Mouse (Mus musculus) frontal cortex, adult 2 months (tissue): ENCODE data around the gene Dcaf6. TPM values are rescaled to one million over a fixed set of nuclear protein-coding genes. Genes with fewer than 3 reads are reported as not detected.
A peak's percentile ranks its signal among the peaks of the same experiment; 100 is the strongest.
"Not testable (repeated sequence)": the region's sequence is repeated elsewhere in the genome, so short reads cannot be mapped to it uniquely, and the experiment has no call there.

Source experiments
- DNase-seq, 2 experiments: peaks; one replicate each; pipeline ENCODE4 v3.0.0; 2022; ENCODE audit warnings: low spot score in 1 of 2; ENCODE audit errors: extremely low spot score in 1 of 2
- polyA plus RNA-seq: library from polyadenylated mRNA; depleted of rRNA; stranded (reverse); fragments of >200 nt; gene quantifications from 2 replicates; pipeline ENCODE4 v1.2.3, GENCODE M21; 2012

Dcaf6 gene
- polyA plus RNA-seq, 1 experiment = 63.8 TPM

DNA sequence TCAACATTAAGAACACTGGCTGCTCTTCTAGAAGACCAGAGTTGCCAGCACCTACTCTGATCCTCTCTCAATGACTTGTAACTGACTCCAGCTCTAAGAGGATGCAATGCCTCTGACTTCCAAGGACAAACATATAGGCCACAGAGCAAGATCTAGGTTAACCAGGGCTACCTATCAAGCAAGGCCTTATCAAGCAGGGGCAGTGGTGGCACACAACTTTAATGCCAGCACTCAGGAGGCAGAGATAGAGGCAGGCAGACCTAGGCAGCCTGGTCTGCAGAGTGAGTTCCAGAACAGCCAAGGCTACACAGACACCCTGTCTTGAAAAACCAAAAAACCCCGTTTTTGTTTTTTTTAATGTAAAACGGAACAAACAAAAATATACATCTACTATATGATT is 34.0 kb downstream of the Dcaf6 start:
- no peak for DNase-seq

DNA sequence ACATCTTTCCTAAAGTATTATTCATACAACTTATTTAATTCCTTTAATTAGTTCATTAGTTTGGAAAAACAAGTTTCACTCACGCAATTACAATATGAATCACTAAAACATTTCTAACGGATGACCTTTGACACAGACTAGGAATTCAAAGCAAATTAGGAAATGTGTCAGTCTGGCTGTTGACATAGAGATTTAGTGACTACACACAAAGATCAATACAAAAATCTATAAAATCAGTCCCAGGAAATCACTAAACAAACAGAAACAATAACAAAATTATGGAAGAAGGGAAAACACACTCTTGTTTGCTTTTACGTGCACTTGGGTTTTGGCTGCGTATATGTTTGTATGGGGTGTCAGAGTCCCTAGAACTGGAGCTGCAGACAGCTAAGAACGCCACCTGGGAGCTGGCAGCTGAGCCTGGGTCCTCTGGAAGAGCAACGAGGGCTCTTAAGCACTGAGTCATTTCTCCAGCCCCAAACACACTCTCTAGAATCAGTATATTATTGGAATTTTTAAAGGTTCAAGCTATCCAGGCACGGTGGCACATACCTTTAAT is 38.8 kb downstream of the Dcaf6 start:
- DNase-seq = no peak

DNA sequence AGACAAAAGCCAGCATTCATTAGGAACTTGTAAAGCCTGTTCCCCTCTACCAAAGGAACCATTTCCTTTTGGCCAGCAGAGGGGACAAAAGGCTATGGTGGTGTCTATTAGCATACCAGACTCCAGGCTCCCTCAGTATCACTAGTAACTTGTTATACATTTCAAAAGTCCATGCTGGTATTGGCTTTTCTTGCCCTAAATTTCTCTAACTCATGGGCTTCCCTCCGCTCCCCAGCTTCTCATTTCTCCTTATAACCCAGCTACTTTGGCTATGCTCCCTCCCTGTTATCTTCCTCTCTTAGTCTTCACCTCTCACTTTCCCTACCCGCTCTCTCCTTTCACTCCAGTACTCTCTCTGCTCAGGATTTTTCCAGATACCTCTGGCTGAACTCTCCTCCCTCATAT is 63.9 kb downstream of the Dcaf6 start:
- no peak for DNase-seq

DNA sequence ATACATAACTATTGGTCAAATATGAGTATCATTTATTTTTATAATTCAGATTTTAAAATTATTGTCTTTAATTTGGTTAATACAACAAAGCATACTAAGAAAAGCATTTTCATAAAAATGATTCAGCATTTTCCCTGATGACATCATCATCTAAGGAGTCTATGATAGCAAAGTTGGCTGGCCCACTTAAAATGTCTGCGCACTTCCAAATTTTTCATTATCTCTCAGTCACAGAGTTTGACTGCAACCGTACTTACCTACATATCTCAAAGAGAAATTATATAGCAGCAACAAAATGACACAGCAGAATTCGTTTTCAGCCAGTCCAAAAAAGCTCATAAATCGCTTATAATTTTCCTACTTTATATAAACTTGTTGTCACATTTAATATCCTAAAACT is 64.3 kb downstream of the Dcaf6 start:
- no peak for DNase-seq

DNA sequence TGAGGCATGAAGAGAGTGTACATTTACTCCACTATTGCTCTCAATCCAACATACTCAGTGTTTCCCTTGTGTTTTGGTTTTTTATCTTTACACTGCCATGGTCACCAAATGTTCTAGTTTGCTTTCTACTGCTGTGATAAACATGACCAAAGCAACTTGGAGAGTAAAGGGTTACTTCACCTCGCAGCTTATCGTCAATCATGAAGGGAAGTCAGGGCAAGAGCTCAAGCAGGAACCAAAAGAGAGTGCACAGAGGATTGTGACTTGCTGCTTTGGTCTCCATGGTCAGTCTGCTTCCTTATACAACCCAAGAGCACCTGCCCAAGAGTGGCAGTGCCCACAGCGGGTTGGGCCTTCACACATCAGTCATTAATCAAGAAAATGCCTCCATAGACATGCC is 65.4 kb downstream of the Dcaf6 start:
- no peak for DNase-seq

DNA sequence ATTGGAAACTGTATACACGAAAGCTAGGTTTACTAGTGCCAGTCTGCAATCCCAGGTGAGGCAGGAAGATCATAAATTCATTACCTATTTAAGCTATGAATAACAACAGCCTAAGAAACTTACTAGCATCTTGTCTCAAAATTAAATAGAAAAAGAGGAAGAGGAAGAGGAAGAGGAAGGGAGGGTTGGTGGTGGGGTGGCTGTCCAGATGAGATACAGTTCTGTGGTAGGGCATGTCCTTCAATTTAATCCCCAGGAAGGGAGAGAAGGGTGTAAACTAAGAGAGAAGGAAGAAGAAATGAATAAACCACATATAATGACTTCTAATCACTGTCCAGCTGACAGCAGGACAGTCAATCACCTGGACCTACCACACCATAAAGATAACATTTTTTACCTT is 67.2 kb downstream of the Dcaf6 start:
- DNase-seq = no peak

DNA sequence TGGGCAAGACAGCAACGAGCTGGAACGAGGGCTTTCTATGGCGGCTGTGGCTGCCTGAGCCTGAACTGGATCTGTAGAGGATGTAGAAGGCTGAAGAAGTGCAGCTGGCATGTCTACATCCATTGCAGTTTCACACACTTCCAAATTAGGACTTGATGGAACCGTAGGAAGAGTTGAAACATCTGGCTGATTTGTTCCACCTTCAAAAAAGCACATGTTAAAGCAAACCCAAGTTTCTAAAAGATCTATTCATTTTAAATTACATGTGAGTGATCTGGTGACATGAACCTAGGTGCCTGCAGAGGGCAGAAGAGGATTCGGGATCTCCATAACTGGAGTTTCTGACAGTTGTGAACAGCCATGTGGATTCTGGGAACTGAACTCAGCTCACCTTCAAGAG is 71.6 kb downstream of the Dcaf6 start:
- DNase-seq = peak in 1 of 2 experiments; percentile 37

DNA sequence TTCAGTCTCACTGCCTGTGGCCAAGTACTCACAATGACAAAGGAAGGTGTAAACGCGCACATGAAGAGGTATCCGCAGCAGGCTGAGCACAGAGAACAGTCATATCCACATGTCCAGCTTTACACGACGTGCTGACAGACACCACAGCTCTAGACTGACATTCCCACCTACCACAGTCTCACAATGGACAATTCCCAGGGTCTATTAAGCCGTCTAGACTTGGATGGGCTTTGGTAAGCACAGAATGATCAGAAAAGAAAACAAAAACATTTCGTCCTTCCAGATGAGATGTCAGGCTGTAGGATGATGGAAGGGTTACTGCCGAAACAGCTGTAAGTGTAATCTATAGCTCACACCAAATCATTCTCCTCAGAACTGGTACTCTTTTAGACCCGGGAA is 73.8 kb downstream of the Dcaf6 start:
- no peak for DNase-seq

DNA sequence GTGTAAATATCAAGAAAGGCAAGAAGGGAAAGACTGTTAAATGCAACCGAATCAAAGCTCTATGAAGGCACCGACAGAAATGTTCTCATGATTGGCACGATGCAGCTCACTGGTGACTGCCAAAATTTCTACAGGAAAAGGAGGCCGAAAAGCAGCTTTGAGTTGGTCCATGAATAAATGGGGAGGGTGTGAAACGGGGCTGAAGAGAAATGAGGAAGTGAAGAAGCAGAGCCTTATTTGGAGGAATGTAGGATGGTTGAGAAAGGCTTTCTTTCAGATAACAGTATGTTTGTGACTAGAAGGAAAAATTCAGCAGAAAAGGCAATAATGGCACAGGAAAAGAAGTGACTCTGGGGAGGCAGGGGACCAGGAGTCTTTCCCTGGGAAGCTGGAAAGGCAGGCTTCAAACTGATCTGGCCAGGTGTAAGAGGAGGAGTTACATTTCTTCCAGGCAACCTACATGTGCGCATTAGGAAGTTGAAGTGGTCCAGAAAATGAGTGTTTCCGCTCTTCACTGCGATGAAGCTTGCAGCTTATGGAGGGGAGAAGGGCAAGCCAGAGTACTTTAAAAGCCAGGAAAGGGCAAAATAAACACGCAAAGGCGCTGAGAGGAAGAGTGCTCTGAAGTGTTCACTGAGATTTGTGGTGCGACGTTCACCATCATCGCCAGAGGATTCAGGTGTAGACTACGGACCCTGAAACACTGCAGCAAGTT is 74.3 kb downstream of the Dcaf6 start:
- peak in 1 of 2 experiments; percentile 48 for DNase-seq

DNA sequence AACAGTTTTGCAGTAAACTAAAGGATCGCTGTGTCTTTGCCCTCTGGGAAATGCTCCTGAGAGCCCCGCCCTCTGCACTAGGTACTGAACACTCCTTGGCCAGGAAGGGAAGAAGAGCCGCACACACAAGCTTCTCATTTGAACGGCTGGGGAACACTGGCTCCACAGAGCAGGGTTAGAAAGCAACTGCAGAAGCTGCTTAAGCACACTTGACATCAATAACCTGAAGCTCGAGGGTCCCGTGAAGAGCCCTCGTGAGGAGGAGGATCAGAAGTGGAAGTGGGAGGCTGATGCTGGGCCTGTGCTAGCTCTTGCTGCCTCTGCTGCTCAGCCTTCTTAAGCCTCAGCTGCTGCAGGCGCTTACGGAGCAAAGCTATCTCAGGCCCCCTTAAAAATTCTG is 86.4 kb downstream of the Dcaf6 start:
- no peak for DNase-seq

DNA sequence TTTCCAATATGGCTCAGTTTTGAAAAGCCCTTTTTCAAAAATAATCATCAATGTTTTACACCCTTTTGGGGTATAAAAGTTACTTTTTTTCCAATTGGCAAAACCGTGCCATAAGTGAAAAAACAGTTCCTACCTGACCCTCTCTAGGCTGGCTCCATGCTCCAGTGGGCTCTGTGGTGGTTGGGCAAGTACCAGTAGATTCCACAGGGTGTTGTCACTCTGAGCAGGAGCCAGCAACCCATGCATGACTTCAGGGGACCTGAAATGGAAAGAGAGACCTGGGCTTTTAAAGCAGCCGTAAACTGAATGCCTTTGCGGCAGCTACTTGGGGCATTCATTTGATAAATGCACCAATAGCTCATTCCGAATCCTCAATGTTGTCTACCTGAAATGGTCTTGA is 89.3 kb downstream of the Dcaf6 start:
- DNase-seq = no peak

DNA sequence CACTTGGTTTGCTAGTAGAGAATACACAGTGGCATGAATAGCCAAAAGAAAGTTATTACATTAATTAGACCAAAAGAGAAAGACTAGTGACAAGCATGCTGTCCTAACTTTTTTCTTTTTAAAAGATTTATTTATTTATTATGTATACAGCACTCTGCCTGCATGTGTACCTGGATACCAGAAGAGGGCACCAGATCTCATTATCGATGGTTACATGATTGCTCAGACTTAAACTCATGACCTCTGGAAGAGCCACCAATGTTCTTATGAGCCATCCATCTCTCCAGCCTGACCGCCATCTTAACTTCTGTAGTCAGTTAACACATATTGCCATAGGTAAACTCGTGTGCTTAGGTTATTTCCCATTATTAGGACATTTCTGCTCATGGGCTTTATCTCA is 95.2 kb downstream of the Dcaf6 start:
- DNase-seq = no peak

DNA sequence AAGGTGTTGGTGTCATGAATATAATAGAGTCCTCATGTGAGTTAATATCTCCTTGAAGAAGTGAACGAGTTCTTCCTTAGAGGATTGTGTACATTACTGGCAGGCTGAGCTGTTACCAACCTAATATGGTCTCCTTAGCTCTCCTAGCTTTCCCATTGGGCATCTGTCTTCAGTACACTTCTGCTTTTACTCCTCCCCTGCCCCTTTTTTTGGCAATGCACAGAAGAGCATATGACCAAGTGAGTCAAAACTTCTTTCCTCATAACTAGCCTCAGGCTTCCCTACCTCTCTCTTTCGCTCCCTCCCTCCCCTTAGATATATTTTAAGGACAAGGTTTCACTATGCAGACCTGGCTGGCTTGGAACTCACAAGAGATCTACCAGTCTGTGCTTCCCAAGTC is 97.0 kb downstream of the Dcaf6 start:
- DNase-seq = no peak

DNA sequence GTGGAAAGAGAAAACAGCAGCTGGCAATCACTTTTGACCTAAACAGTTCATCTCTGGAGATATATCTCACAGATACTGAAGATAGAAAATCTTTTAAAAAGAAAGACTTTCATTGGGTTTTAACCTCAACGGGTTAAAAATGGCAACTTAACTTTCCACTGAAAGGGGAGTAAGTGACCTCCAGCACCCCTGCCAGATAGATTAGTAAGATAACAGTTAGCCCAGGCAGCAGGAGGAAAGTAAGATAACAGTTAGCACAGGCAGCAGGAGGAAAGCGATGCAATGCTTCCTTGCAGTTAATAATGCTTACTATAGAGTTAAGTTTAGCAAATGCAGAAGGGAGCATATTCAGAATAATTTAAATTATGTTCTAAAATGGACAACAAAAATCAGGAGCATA is 103.9 kb downstream of the Dcaf6 start:
- DNase-seq = no peak

DNA sequence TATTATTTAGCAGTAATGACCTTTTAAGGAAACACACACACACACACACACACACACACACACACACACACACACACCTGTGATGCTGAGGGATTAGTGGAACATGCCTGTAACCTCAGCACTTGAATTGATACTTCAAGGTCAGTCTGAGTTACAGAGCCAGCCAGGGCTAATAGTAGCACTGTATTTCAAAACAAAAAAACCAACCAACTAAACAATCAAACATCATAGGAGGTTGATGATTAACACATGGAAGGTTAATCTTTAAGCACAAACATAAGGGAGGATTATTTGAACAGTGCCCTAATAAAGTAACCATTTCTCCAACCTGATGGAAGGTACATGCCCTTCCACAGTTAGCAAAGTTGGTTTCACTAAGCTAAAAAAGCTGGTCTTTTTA is 111.6 kb downstream of the Dcaf6 start:
- DNase-seq = no peak

DNA sequence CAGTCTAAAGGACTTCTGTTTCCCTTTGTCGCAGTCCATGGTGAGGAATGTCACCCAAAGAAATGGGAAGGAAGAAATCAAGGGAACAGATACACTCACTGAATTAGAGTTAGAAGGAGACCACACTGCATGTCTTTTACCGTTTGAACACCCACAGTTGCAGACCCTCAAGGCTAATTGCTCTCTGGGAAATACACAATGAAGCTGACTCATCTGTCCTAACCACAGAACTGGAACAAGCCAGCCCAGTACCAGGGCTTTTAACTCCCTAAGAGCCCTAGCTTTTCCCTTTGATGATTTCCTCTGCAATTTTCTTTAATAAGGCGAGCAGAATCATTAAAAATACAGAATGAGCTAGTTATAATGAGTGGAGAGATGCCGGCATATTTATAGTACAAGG is 115.8 kb downstream of the Dcaf6 start:
- peak in 1 of 2 experiments; percentile 37 for DNase-seq

DNA sequence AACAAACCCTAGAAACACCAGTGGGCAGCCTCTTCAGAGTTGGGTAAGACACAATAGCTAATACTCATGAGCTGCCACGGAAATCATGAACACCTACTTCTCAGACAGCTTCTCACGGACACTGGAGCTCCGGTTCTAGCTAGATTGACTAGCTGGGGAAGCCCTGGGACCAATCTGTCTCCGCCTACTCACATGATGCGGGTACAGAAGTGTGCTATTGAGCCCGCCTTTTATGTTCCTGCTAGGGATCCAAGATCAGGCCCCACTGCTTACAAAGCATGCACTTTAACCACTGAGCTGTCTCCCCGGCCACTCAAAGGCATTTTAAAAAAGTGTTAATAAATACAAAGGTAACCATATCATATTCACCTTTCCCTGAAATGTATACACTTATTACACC is 118.1 kb downstream of the Dcaf6 start:
- no peak for DNase-seq

DNA sequence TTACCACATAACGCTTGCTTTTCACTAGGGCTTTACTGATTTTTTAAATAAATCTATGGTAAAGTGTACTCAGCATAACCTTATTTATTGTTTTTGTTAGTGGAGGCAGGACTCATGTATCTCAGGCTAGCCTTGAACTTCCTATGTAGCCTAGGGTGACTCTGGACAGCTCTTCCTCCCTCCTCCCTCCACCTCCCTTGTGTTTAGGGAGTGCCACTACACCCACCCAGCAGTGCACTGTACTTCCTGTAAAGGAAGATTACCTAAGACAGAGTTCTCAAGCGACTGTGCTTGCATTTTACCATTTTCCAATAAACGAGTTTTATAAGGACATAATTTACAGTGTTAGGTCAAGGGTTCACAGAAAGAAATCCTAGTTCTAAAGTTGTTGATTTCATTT is 127.5 kb downstream of the Dcaf6 start:
- DNase-seq = no peak

DNA sequence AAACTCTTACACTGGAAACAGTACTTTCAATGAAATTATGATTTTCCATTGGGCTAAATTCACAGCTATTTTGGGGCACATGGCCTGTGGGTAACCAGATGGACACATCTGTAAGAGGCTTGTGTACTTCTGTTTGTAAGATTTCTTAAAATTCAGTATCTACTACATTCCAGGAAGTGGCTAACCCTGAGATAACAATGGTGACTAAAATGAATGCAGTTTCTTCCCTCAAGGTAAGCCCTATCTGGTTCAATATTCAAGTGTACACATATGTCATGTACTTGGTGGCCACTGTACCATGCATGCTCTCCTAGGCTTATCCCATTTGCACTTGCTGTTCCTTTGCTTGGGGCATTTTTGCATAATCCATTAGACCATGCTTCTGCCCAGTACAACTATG is 129.4 kb downstream of the Dcaf6 start:
- DNase-seq = no peak

DNA sequence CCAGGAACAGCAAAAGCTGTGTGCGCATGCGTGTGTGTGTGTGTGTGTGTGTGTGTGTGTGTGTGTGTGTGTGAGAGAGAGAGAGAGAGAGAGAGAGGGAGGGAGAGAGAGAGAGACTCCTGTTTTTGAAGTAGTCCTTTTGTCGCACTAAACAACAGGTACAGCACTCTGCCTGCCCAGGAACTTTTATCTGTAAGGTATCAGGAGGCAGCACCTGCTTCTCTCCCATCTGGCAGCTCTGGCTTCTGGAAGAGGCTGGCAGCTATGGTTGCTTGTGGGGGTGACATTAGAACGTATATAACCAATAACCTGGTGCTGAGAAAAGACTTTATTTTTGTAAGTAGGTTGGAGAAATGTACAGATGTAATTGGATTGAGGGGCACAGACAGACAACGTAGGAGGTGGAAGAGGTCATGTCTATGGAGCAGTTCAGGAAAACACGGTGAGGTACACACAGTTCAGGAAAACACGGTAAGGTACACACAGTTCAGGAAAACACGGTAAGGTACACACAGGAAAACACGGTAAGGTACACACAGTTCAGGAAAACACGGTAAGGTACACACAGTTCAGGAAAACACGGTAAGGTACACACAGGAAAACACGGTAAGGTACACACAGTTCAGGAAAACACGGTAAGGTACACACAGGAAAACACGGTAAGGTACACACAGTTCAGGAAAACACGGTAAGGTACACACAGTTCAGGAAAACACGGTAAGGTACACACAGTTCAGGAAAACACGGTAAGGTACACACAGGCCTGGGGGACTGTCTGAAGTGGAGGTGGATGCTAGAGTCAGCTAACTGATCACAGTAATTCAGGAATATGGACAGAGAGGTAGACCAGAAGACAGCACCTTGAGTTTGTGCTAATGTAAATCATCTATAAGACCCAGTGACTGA is 131.6 kb downstream of the Dcaf6 start:
- DNase-seq = not testable (repeated sequence)

DNA sequence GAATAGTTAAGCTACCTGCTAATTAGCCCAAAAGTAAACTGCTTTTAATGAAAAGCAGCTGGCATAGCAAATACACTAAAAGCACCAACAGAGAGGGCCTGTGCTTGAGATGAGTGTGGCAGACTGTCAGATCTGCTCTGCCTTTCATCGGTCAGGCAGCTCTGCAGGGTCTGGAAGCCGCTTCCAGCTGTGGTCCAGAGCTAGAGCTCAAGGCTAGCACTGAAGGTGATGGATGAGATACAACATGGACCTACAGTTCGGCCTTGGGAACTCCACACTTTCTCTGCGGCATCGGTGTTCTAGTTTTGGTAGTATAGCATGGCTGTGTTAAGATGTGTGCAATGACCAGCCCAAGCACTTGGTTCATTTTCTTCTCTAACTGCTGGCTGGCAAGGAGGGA is 132.4 kb downstream of the Dcaf6 start:
- no peak for DNase-seq

DNA sequence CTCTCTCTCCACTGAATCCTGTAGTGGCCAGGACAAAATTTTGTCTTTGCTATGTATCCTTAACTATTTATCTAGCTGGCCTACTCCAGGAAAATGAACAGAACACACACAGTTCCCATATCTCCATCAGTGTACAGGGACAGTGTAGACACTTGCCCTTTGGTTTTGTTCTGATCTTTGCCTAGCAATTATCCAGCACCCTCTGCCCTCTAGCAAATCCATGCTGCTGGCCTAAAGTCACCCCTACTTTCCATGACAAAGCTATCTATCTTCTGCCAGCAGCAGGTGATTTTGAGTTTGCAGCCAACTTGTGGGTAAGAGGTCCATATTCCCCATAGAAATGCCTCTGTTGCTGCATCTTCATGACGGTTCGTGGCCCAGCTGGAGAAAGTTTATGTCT is 132.9 kb downstream of the Dcaf6 start:
- no peak for DNase-seq
